Mouse (Mus musculus): ENCODE results near the gene Mon1a.

The Mon1a gene

GRCm38 (mm10) chr9:107950460-107951355, 62.8 kb downstream of the Mon1a start:
- DNase-seq = peak; percentile 89
